Mouse (Mus musculus) adrenal gland, postnatal 10 days (tissue): ENCODE data around the gene B430306N03Rik. TPM values are rescaled to one million over a fixed set of nuclear protein-coding genes. Genes with fewer than 3 reads are reported as not detected.

Experiments used
- DNase-seq: peaks from one replicate; pipeline ENCODE4 v3.0.0; 2021; ENCODE audit warnings: mixed read lengths
- total RNA-seq, 2 experiments: library from RNA; stranded (reverse); gene quantifications; 2 replicates each; pipeline ENCODE4 v1.2.3; 2021

The B430306N03Rik gene
- total RNA-seq, 2 experiments from 2014 or later, result 0.66 to 0.79 TPM

GRCm38 (mm10) chr17:48362966-48363365, 47.0 kb downstream of the B430306N03Rik start:
- DNase-seq, result peak; percentile 67

GRCm38 (mm10) chr17:48363421-48363965, 47.6 kb downstream of the B430306N03Rik start:
- no peak for DNase-seq

DNA sequence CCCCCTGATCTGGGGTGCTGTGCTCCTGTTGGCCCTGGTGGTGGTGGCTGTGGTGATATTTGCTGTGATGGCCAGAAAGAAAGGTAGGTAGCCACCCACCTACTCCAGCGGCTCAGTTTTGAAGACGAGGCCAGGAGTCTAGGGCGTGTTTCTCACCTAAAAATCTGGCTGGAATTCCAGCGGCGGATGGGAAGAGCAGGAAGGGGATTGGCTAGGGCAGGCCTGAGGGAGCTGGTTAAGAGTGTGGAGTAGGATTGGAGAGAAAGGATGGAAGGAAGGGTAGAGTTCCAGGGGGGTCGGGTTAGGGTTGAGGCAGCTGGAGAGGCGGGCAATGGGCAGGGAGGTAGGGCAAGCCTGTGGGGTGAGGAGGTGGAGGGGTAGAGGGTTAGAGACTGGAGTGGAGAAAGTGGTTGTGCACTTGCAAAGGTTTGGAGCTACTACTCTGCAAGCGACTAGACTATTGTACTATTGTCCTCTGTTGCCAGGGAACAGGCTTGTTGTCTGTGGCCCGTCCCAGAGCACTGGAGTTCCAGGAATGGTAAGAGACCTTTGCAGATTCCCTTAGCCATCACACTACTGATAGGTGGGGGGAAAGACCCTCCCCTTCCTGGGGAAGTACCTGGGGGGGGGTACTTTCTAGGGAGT, 49.7 kb downstream of the B430306N03Rik start:
- no peak for DNase-seq

GRCm38 (mm10) chr17:48366806-48367205, 50.9 kb downstream of the B430306N03Rik start:
- no peak for DNase-seq

DNA sequence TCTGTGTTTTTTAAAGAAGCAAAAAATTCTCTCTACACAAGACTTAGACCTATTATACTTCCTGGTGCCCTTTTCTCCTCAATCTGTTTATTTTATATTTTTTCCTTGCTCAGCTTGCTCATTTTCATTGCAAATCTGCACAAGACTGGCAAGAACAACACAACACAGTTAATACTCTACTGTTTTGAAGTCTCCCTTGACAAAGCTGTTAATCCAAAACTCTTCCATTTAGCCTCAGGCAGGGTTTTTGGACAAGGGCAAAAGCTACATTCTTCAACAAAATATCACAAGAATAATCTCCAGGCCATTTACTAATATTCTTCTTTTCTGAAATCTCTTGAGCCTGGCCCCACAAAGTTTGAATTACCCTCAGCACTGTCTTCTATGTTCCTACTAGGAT, 55.7 kb downstream of the B430306N03Rik start:
- no peak for DNase-seq

DNA sequence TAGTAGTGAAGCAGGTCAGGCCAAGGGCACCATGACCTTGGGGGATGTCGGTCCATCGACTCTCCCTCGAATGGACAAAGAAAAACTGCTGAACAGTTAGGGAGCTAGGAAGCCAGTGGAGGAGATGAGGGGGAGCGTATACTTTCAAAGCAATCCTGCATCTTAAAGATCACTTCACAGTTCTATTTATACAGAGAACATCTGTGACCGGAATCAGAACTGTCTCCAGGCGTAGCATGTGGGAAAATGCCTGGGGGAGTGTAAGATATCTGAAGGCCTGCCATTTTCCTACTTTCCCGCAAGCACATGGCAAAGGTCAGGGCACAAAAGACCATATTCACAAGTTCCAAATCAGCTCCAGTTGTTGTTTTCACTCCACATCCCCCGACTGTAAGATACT, 57.0 kb downstream of the B430306N03Rik start:
- no peak for DNase-seq

- DNase-seq, result no peak
Measured at GRCm38 (mm10) chr17:48376102-48376501, 60.2 kb downstream of the B430306N03Rik start.

Other genes with a start within 250 kb of the B430306N03Rik start
- gene 1700067P10Rik, start 226.8 kb upstream of the B430306N03Rik start, total RNA-seq, result not detected
- under 1 TPM; 0.27 to 0.45 TPM for gene 9830107B12Rik, start 169.9 kb upstream of the B430306N03Rik start, total RNA-seq
- gene A530064D06Rik, start 148.9 kb upstream of the B430306N03Rik start, total RNA-seq, result under 1 TPM; 0.24 to 0.33 TPM
- under 1 TPM; 0.09 to 0.42 TPM for gene Trem1, start 83.4 kb upstream of the B430306N03Rik start, total RNA-seq
- under 1 TPM; 0.70 to 0.72 TPM for gene Trem3, start 68.4 kb upstream of the B430306N03Rik start, total RNA-seq
- gene Treml4, start 51.8 kb upstream of the B430306N03Rik start, total RNA-seq, result 1 to 10 TPM; 1.4 to 2.2 TPM
- gene Treml2, start 16.6 kb upstream of the B430306N03Rik start, total RNA-seq, result 1 to 10 TPM; 1.5 to 2.0 TPM
- 1 to 10 TPM; 1.2 to 1.9 TPM for gene Trem2, start 30.3 kb downstream of the B430306N03Rik start, total RNA-seq
- under 1 TPM; 0.48 TPM for gene Treml1, start 43.8 kb downstream of the B430306N03Rik start, total RNA-seq
- gene Nfya, start 93.8 kb downstream of the B430306N03Rik start, total RNA-seq, result 10 to 100 TPM; 31.0 to 31.3 TPM
- 10 to 100 TPM; 19.1 to 22.8 TPM for gene Oard1, start 93.9 kb downstream of the B430306N03Rik start, total RNA-seq
- gene Apobec2, start 116.8 kb downstream of the B430306N03Rik start, total RNA-seq, result 10 to 100 TPM; 15.9 to 51.1 TPM
- 1 to 10 TPM; 1.5 to 2.1 TPM for gene Tspo2, start 135.4 kb downstream of the B430306N03Rik start, total RNA-seq
- under 1 TPM in 1 of 2 experiments, not detected in 1; 0.21 TPM for gene Unc5cl, start 138.8 kb downstream of the B430306N03Rik start, total RNA-seq